Mouse (Mus musculus) layer of hippocampus, postnatal 25 days (tissue): Measurements from ENCODE around the gene Atp6v1g1. TPM values are rescaled to one million over a fixed set of nuclear protein-coding genes. Genes with fewer than 3 reads are reported as not detected.

ENCODE experiments used
- DNase-seq, 2 experiments: peaks; one replicate each; pipeline ENCODE4 v3.0.0; 2022; ENCODE audit warnings: mixed read lengths in 2 of 2, low spot score in 1 of 2; ENCODE audit errors: extremely low spot score in 1 of 2
- total RNA-seq, 2 experiments: library from RNA; stranded (reverse); gene quantifications; 2 replicates each; pipeline ENCODE4 v1.2.3; 2021

Atp6v1g1 gene
- total RNA-seq: 100 to 1,000 TPM; 116 to 143 TPM

DNA sequence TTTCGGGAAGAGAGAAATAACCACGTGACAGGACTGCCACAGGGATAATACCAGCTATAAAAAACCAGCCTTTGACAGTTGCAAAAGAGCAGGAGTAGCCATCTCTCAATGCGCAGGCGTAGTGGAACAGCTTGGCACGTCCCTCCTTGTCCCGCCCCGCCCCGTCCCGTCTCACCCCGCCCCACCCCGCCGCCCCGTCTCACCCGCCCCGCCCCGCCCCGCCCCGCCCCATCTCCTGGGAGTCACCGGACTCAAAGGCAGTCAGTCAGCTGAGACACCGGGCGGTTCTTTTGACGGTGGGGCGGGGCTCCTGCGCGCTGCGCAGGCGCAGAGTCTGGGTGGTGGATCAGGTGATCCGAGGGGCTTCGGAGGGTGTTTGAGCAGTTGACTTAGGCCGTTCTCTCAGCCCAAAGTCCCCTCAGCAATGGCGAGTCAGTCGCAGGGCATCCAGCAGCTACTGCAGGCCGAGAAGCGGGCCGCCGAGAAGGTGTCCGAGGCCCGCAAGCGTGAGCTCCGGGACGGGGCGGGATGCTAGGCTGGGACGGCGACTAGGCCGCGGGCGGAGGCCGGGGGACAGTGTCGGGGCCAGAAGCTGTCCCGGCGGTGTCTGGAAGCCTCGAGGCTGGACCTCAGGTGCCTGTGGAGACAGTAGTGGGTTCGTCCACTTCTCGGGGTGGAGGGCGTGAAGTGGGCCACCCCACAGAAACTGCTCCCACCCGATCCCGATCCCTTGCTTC, at the start of gene Atp6v1g1:
Gene Atp6v1g1, plus strand, starts transcription at position 279 of the 737 bp plus-strand sequence.
- peak; percentile 83 to 85 for DNase-seq

GRCm38 (mm10) chr4:63494967-63495914, 49.3 kb upstream of the Atp6v1g1 start:
- no peak for DNase-seq

GRCm38 (mm10) chr4:63495915-63496278, 48.7 kb upstream of the Atp6v1g1 start, which contains the start of gene Whrn:
Gene Whrn, minus strand, starts transcription at chr4:63495991.
- DNase-seq: peak; percentile 35 to 55

DNA sequence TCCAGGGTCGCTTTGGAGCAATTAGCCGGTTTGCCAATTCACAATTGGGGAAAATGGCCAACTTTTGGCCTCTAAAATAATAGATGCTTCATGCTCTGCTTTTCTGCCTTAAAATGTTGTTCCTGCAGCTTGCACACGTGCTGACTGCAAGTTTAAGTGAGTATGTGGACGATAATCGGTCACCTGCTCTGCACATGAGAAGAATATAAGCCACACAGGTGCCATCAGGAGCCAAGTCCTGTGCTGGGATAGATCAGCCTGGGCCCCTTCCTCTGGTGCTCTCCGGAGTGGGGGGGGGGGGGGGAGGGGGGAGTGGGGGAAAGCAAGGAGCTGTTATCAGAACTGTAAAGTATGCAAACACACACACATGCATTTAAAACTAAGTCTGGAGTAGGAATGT, 48.3 kb upstream of the Atp6v1g1 start:
- no peak for DNase-seq

DNA sequence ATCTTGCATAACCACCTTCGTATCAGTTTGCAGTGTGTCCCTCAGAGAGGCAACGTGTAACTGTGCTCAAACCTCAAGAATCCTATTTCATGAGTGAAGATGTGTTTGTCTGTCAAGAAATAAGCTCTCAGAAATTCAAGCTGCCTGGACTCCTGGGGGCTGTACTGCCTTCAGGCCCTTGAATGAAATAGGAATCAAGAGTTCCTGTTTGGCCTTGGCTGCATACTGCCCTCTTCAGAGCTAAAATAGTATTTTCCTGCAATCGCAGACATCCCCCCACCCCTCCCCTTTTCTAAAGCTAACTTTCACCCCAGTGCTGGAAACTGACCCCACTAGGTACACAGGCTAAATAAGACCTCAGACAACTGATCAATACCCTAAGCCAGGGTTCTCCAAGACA, 46.2 kb upstream of the Atp6v1g1 start:
- DNase-seq: no peak

DNA sequence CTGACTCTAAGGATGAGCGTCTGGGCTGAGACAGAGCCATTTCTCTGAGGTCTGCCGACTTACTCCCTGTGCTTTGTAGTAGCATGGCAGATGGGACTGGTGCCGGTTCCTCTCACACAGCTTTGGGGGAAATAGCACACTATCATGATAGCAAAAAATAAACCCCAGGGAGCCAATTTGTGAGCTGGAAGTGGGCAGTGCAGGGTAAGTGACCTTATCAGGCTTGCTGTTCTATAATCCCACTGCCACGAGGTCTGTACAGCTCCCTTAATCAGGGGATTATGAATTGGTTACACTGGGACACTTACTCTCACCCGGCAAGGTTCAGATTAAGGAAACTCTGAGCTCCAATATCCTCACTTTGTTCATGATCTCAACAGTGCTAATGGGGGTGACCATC, 43.5 kb upstream of the Atp6v1g1 start:
- no peak for DNase-seq

DNA sequence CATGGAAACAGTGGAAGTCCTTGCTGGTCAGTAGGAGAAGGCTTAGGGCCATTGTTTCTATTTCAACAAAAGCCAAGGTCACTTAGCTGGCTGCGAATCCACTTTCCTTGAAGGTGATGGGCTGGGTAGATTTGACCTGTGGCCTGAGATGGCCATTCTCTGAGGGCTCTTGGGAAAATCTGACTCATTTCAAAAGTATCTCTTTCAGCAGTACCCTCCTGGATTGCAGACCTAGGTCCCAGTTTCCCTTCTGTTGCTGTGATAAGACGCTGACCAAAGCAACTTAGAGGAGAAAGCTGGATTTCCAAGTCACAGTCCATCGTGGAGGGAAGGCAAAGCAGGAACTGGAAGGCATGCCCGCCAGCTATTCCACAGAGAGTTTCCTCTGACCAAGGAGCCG, 40.6 kb upstream of the Atp6v1g1 start:
- no peak for DNase-seq

GRCm38 (mm10) chr4:63507478-63507877, 37.1 kb upstream of the Atp6v1g1 start:
- no peak for DNase-seq

DNA sequence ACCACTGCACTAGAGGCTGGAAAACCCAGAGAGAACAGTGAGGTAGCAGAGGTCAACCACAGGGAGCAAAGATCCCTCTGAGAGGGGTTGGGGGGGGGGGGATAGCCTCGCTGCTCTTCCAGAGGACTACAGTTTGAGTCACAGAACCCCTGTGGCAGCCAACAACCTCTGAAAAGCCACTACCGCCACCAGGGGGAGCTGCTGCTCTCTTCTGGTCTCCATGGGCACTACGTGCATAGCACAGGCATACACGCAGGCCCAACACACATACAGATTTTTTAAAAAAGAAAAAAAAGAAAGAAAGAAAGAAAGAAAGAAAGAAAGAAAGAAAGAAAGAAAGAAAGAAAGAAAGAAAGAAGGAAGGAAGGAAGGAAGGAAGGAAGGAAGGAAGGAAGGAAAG, 36.3 kb upstream of the Atp6v1g1 start:
- peak; percentile 54 to 82 for DNase-seq

DNA sequence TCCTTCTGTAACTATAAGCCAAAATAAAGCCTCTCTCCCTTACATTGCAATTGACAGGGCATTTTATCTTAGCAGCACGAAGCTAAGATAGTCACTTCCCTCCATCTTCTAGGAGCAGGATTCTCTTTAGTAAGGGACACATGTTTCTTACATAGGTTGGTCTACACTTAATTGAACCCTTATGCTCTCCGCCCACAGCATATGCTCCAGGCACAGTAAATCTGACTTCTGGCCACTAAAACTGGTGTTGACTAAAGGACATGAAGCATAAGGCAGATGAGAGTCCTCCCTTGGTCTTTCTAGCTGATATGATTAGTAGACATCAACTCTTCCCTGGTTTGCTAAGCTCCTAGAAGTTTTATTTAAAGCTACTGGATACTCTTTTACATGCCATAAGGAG, 31.7 kb upstream of the Atp6v1g1 start:
- DNase-seq: no peak

DNA sequence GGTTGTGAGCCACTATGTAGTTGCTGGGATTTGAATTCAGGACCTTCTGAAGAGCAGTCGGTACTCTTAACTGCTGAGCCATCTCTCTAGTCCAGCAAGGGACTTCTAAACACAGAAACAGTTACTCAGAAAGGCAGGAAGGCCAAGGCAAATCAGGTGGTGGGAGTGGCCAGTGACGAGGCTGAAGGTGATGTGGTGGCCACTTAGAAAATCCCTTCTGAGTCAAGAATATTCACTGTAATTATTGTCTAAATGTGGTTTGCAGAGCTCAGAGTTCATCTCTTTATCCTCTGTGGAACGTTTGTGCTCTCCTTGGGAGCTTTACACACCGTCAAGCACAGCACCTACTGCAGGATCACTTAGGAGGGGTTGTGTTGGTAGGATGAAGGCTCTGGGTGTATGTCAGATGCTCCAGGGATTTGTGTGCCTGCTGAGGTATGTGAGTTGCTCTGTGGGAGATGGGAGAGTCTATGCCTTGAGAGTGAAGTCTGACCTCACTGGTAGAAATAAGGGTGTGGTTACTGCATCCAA, 30.1 kb upstream of the Atp6v1g1 start:
- DNase-seq: no peak

DNA sequence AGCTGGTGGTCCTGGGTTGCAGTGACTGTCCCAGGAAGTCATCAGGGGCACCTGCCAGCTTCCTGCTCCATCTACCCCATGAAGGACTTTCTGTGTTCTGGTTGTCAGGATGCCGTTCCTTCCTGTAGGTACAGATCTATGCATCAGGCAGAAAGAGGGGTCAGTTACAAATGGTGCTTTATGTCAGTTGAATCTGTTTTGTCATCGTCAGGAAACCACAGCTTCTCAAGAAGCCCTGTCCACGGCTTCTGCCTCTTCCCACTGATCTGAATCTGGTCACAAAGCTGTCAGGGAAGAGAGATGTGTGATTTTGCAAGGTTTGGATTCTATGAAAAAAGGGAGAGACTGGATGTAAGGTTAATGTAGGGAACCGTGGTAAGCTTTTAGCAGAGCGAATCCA, 29.6 kb upstream of the Atp6v1g1 start:
- DNase-seq: no peak

GRCm38 (mm10) chr4:63521813-63522419, 22.7 kb upstream of the Atp6v1g1 start:
- DNase-seq: no peak

DNA sequence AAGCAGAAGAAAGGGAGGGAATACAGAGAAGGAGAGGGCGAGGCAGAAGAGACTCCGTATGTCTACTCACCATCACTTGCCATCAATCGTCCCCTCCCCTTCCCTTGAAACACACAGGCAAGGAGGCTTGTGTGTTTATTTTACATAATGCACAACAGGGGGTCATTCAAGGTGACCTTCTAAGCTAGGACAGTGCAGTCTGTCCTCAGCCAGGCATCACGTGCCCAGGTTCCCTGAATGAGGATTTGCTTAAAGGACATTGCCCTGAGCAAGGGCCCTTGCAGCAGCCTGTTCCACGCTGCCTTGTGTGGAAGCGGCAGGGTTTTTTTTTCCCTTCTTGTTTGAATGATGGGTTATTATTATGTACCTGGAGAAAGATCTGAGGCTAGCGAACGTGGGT, 19.1 kb upstream of the Atp6v1g1 start:
- DNase-seq: no peak

DNA sequence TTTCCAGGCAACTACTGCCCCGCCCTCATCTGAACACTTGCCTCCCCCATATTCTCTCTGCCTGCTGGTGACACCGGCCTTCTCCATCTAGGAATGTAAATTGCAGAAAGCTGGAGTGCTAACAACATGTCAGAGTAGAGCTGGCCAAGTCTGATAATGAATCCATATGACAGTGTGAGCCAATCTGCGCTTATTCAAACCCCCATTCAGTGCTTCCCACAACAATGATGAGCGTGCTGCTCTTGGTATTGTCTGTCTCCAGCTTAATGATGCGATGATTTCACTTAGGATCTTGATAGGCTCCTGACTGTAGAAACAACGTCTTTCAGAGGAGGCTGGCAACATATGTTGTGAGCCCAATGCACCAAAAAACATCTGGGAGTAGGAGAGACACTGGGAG, 15.6 kb upstream of the Atp6v1g1 start:
- DNase-seq: peak in 1 of 2 experiments; percentile 25

GRCm38 (mm10) chr4:63530409-63530808, 14.2 kb upstream of the Atp6v1g1 start:
- no peak for DNase-seq

DNA sequence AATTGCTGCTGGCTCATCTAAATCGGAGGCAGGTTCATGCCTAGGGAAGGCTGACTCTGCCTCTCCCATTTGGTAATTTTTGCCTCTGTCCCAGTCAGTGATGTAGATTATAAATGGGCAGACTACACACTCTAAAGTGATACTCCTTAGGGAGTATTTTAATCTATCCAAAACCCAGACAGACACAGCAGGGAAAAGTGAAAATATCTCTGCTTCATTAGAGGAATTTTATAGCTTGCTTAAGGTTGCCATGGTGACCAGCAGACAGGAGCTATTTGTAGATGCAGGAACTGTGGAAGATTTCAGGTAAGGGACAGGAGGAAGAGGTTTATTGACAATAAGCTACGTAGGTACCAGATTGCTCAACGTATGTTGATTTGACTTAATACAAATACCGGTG, 7.0 kb upstream of the Atp6v1g1 start:
- no peak for DNase-seq

DNA sequence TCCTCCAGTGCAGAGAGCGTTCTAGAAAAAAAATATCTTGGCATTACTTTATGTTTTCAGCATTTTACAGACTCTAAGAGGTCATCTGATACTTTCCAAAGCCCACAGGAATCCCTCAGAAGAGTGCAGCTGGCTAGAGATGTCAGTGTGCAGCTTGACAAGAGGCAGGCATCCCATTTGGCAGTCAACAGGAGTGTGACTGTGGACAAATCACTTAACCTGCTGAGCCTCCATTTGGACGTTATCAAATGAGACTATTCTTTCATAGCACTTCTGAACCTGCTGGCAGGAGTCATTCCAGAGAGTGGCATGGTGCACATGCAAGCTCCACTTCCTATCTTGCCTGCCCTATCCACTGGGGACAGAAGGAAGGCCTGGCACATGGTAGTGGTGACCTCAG, 2.4 kb upstream of the Atp6v1g1 start:
- no peak for DNase-seq

DNA sequence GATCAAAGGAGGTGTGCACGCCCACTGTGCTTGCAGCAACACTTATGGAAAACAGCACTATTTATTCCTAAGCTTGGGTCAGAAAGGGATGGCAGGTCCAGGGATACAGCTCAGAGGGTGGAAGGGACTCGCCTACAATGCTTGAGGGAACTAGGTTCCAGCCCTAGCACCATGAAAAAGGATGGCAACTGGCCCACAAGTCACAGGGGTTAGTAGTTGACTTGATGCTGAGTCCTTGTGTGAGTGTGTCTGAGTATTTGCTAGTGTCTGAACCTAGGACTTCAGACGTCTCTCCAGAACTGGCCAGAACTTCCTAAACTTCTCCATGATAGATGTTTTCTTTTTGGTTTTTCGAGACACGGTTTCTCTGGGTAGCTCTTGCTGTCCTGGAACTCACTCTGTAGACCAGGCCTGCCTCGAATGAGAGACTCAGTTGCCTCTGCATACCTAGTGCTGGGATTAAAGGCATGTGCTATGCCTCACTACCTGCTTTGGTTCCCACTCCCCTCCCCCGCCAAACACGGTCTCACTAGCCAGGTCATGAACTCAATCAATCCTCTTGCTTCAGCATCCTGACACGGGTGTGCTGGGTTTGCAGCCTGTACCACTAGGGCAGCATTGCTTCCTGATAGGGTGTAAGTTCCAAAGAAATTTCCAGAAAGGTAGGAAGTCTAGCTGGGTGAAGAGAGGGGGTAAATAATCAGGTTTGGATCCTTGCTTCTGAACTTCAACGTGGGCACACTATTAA, 652 bp upstream of the Atp6v1g1 start:
- DNase-seq: peak in 1 of 2 experiments; percentile 32
